Mouse (Mus musculus) kidney, adult 2 months (tissue): ENCODE results near the gene Nme2.

Experiments used
- CTCF ChIP-seq: fragments of 200-500 bp; conservative IDR thresholded peaks from 2 replicates; pipeline ENCODE4 v1.5.1; 2011; ENCODE audit warnings: low read depth, mild to moderate bottlenecking, control low read depth, low read length, moderate library complexity, mixed read lengths; ENCODE audit not compliant: insufficient read depth, insufficient read length
- POLR2A ChIP-seq: fragments of 200-500 bp; IDR thresholded peaks from one replicate; pipeline ENCODE4 v1.6.1; 2011; ENCODE audit warnings: low read depth, low read length, control low read depth

DNA sequence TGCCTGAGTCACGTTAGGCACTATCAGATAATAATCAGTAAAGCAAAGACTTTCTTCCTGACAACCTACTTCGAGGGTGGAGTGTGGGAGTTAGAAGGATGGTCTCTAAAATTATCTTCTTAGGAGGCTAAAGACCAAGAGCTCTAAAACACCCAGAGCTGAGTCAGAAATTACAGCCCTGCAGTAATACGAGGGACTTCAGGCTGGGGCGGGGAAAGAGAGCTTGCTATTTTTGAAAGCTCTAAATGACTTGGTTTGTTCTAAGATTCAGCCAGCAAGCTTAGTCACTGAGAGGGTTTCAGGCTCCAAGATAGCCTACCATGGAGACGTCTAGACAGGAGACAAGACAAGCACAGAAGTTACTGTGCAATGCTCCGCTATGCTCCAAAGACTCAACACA, 9.3 kb upstream of the Nme2 start:
- TF ChIP-seq CTCF (no peak), POLR2A (no peak)
